Mouse (Mus musculus) adrenal gland, postnatal 14 days (tissue): ENCODE results near the gene Calcrl. TPM values are rescaled to one million over a fixed set of nuclear protein-coding genes. Genes with fewer than 3 reads are reported as not detected.

Experiments used
- DNase-seq: peaks from one replicate; pipeline ENCODE4 v3.0.0; 2021; ENCODE audit warnings: mixed read lengths
- total RNA-seq: library from RNA; stranded (reverse); gene quantifications from 2 replicates; pipeline ENCODE4 v1.2.3, GENCODE M21; 2021

Gene Calcrl
- total RNA-seq, 1 experiment from 2014 or later: 28.1 TPM

DNA sequence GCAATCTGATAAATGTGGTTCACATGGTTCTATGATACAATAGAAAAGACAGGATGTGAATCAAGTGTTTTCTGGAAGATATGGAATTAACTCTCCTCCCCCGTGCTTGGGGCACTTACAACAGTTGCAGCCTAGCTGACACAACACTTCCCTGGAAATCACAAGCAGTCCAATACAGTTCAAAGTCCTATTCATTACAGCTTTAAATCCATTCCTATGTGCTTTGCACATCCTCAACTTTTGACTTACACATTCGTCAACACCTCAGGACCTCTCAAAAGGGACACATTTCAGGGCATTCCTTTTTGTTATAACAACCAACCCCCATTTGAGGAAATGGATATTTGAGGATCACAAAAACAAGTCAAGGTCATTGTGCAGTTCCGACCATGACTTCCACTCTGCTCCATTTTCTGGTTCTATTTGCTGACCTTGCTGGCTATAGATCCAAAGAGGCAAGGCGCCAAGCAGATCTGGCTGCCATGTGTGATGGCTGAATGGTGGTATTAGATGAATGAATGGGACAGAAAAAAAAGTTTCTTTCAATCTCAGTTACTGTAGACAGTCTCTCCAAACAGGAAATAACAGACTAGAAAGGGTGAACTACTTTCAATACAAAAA lies 108.9 kb downstream of the Calcrl start:
- DNase-seq: no peak

DNA sequence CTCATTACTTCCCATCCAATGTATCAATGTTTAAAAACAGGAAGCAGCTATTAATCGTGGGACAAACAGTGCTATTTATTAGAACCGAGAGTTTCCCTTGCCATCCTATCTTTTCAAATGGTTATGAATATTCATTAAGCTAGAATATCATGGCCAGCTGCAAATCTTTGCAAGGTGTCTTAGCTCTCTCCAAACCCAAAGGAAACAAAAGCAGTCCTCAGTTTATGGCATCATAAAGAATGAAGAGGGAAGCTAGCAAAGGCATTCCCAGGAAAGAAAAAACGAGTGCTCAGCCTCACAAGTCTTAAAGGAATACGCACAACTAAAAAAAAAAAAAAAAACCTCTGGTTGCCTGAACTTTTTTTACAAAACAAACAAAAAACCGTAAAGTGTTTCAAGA lies 128.7 kb downstream of the Calcrl start:
- DNase-seq: no peak

DNA sequence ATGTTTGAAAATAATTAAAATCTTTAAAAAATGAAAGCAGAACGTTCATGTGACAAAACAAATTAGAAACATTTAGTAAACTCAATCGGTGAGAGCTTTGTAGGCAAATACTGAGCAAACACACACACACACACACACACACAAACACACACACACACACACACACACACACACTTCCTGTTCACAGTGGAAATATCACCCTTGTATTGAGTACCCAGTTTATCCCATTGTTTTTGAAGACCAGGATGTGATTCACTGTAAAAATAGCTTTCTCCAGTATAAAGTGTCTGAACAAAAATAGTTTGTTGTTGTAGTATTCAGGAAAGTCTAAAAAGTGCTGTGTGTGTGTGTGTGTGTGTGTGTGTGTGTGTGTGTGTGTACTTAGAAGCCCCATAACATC lies 130.1 kb downstream of the Calcrl start:
- DNase-seq: peak; percentile 40

DNA sequence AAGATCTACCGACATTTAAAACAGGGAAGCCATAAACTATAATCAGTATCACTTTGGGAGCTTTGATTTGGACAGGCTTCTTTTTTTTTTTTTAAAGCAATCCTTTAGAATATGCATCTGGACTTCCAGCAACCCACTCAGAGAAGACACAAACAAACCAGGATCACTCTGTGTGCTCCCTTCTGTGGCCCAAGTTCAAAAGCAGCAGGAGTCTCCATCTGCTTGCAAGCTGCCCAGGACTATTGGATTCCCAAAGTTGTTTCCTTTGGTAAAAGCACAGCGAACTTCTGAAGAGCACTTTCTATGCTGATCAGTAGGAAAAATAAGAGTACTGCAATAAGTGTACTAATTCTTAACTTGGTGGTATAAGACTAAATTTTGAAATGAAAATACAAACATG lies 130.6 kb downstream of the Calcrl start:
- no peak for DNase-seq

DNA sequence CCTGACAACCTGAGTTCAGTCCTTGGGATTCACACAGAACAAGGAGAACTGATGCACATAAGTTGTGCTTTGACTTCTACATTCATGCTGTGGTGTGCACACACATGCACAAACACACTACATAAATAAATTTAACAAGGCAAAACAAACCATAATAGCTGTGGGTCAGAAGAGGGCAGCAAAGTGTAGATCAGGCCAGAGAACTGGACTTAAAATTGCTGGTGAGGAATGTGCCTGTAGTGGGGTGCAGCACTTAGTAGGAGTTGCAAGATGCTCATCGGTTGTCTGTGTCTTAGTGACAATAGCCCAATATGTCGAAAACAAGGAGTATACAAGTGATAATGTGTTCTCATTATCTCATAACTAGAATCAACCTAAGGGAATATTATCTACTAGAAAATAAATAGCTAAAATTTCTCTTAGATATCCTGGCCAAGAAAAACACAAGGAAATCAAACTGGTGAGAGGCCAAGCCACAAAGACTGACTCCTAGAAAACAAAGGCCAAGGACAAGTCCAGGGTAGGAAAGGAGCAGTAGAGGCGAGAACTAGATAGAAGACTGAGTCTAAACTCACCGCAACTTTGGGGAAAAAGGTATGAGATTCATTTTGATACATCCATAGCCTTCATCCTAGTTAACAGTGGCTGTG lies 132.7 kb downstream of the Calcrl start:
- DNase-seq: peak; percentile 9

GRCm38 (mm10) chr2:84288940-84289557 lies 136.2 kb downstream of the Calcrl start:
- peak; percentile 50 for DNase-seq

Other genes starting within 250 kb of the Calcrl start
- 39.4 and 44.2 TPM in 2 replicates for gene Tfpi, start 51.4 kb upstream of the Calcrl start, total RNA-seq
- 133 and 134 TPM in 2 replicates for gene Ctnnd1, start 225.4 kb upstream of the Calcrl start, total RNA-seq
- gene Btbd18, start 233.7 kb upstream of the Calcrl start, total RNA-seq: not detected in 2 replicates
- gene Selenoh, start 245.4 kb upstream of the Calcrl start, total RNA-seq: 44.8 and 47.8 TPM in 2 replicates